Mouse (Mus musculus) brain, embryonic 14.5 days (tissue): ENCODE results near the gene Vil1.

Experiments
- CTCF ChIP-seq: fragments of 200-500 bp; IDR thresholded peaks from 2 replicates; pipeline ENCODE4 v1.5.1; 2012; ENCODE audit warnings: inconsistent platforms, mild to moderate bottlenecking, moderate library complexity, borderline replicate concordance; ENCODE audit not compliant: insufficient read depth, insufficient read length; ENCODE audit errors: extremely low read depth
- POLR2A ChIP-seq: fragments of 200-500 bp; IDR thresholded peaks from 2 replicates; pipeline ENCODE4 v1.6.1; 2012; ENCODE audit warnings: mild to moderate bottlenecking, inconsistent platforms, borderline replicate concordance; ENCODE audit not compliant: poor library complexity, insufficient read depth, insufficient read length, severe bottlenecking; ENCODE audit errors: extremely low read depth

DNA sequence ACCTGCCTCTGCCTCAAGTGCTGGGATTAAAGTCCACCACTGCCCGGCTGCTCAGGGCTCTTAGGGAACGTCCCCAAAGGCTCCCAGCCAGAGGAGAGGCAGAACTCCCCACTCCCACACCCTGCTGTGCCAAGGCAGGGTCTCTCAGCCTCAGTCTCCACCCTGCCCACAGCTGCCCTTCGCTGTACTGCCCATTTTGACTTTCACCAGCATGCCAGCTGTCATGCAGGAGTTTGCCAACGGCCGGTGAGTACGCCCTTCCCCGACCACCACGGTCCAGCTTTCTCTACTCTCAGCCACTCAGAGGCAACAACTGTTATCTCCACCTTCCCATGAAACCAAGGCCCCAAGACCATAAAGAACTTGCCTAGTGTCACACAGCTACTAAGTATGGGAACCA lies 24.7 kb upstream of the Vil1 start:
- TF ChIP-seq CTCF, result no peak
- no peak for TF ChIP-seq POLR2A
